Mouse (Mus musculus) liver, embryonic 14.5 days (tissue): ENCODE results near the gene Gm20812. TPM values are rescaled to one million over a fixed set of nuclear protein-coding genes. Genes with fewer than 3 reads are reported as not detected.
"Not testable (repeated sequence)": the region's sequence is repeated elsewhere in the genome, so short reads cannot be mapped to it uniquely, and the experiment has no call there.

Source experiments
- ATAC-seq: fragments of 200-750 bp; cut with Nextera tagmentation; 2 replicates; pipeline ENCODE4 v1.8.0; 2017; ENCODE audit warnings: moderate number of reproducible peaks, mild to moderate bottlenecking, moderate library complexity; ENCODE audit not compliant: insufficient read depth
- DNase-seq, 3 experiments: peaks; one replicate each; pipeline ENCODE4 v3.0.0-alpha.2; 2012 to 2013; ENCODE audit warnings: low read depth in 3 of 3, low spot score in 3 of 3
- H3K27ac ChIP-seq: fragments of 300-500 bp; sonication (generic); 2 replicates; pipeline ENCODE4 v1.5.1; 2014; ENCODE audit warnings: moderate library complexity, mild to moderate bottlenecking, control low read depth, inconsistent platforms
- H3K27me3 ChIP-seq: fragments of 300-500 bp; sonication (generic); 2 replicates; pipeline ENCODE4 v1.6.1; 2014; ENCODE audit warnings: mild to moderate bottlenecking, low read length, moderate library complexity; ENCODE audit not compliant: control insufficient read depth, insufficient read depth
- H3K36me3 ChIP-seq: fragments of 300-500 bp; sonication (generic); replicated peaks from 2 replicates; pipeline ENCODE4 v1.6.1; 2014; ENCODE audit warnings: low read depth; ENCODE audit not compliant: control insufficient read depth, insufficient read depth
- H3K4me1 ChIP-seq, 2 experiments: fragments of 200-500 bp in 1 of 2; fragments of 300-500 bp in 1 of 2; sonication (generic) in 1 of 2; replicated peaks; 2 replicates each; pipeline ENCODE4 v1.6.1; 2012 to 2014; ENCODE audit warnings: antibody characterized with exemption in 1 of 2, inconsistent platforms in 1 of 2, low read length in 1 of 2; ENCODE audit not compliant: control insufficient read depth in 2 of 2, insufficient read depth in 2 of 2
- H3K4me2 ChIP-seq: fragments of 300-500 bp; sonication (generic); 2 replicates; pipeline ENCODE4 v1.6.1; 2014; ENCODE audit warnings: low read depth, mild to moderate bottlenecking, control low read depth, moderate library complexity
- H3K4me3 ChIP-seq, 2 experiments: fragments of 200-500 bp in 1 of 2; fragments of 300-500 bp in 1 of 2; sonication (generic) in 1 of 2; 2 replicates each; pipeline ENCODE4 v1.5.1; 2012 to 2014; ENCODE audit warnings: low read depth in 2 of 2, low read length in 2 of 2, mild to moderate bottlenecking in 2 of 2, control low read depth in 1 of 2, inconsistent platforms in 1 of 2, moderate library complexity in 1 of 2; ENCODE audit not compliant: insufficient read depth in 1 of 2
- H3K9ac ChIP-seq: fragments of 300-500 bp; sonication (generic); replicated peaks from 2 replicates; pipeline ENCODE4 v1.6.1; 2014; ENCODE audit warnings: mild to moderate bottlenecking, control low read depth, moderate library complexity
- H3K9me3 ChIP-seq: fragments of 300-500 bp; sonication (generic); 2 replicates; pipeline ENCODE4 v1.6.1; 2016; ENCODE audit warnings: low read length, mixed read lengths; ENCODE audit not compliant: control insufficient read depth
- WGBS: fragments of 180-500 bp; shearing (Covaris S2); extraction: QIAGEN DNeasy Blood & Tissue Kit; methylation state at CpG from one replicate; pipeline ENCODE4 v1.1.7; 2014; ENCODE audit not compliant: insufficient replicate concordance; 5-methylcytosine and 5-hydroxymethylcytosine counted together
- polyA plus RNA-seq, 2 experiments: library from polyadenylated mRNA; depleted of rRNA in 1 of 2; stranded (reverse) in 1 of 2; unstranded in 1 of 2; fragments of >200 nt; fragmentation: Nextera tagmentation in 1 of 2; extraction: Ambion mirVana in 1 of 2; gene quantifications; 2 replicates each; pipeline versions ENCODE4 v1.2.1 to v1.2.3; 2012 to 2014

Gm20812 gene
- polyA plus RNA-seq (2012; rRNA removed) (not detected in 2 replicates), polyA plus RNA-seq (2014; fragmentation: Nextera tagmentation; extraction: Ambion mirVana) (not detected in 2 replicates)

DNA sequence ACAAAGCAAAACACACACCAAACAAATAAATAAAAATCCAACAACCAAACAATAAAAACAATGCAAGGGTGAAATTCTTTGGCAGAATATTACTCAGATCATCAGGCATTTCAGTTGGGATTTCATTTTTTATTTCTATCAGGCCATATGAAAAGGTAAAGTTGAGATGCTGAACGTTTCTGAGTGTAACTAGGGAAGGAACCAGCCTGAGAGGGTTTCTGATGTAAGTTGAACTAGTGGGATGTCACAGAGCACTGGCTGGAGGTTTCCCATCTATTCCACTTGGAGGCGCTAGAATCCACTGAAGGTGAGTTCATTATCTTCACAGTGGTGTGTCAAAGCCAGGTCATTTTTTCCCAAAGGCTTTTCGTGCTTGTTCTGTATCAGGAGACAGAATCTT is at the start of gene Gm20812:
Gene Gm20812 (plus strand): TSS at position 301 of the 400 bp plus-strand sequence.
- not testable (repeated sequence) for H3K4me3 ChIP-seq, H3K27me3 ChIP-seq, H3K9me3 ChIP-seq, H3K36me3 ChIP-seq, DNase-seq, H3K27ac ChIP-seq, H3K9ac ChIP-seq, ATAC-seq, H3K4me2 ChIP-seq, H3K4me1 ChIP-seq
- WGBS: no CpG with 5 or more reads among the region's 3 CpGs

Other genes with a start within 250 kb of the Gm20812 start
- gene Gm29554, start 108.0 kb upstream of the Gm20812 start, polyA plus RNA-seq (2012; rRNA removed): not detected in 2 replicates
- gene Gm29554, start 108.0 kb upstream of the Gm20812 start, polyA plus RNA-seq (2014; fragmentation: Nextera tagmentation; extraction: Ambion mirVana): not detected in 2 replicates